Mouse (Mus musculus) ES-E14 (cell line): ENCODE data around the gene Dnase2a.

Source experiments
- HCFC1 ChIP-seq: IDR thresholded peaks from 2 replicates; pipeline ENCODE4 v1.6.1; 2012; ENCODE audit warnings: low read length, inconsistent platforms, borderline replicate concordance; ENCODE audit not compliant: insufficient read depth
- MAFK ChIP-seq: IDR thresholded peaks from 2 replicates; pipeline ENCODE4 v1.6.1; 2014; ENCODE audit warnings: mild to moderate bottlenecking, low read depth, low read length, inconsistent platforms; ENCODE audit not compliant: insufficient read depth
- ZC3H11A ChIP-seq: IDR thresholded peaks from 2 replicates; pipeline ENCODE4 v1.6.1; 2012; ENCODE audit warnings: low read depth, mild to moderate bottlenecking, inconsistent platforms, low read length, borderline replicate concordance

- TF ChIP-seq HCFC1 (no peak), ZC3H11A (no peak), MAFK (no peak)
Observed at GRCm38 (mm10) chr8:84917781-84918180, 9.4 kb downstream of the Dnase2a start.
